Mouse (Mus musculus) lung, postnatal 0 days (tissue): ENCODE measurements at regions not wholly inside any gene's neighbourhood (a gene's known extent, or its start where the extent isn't known, plus 50 kb on each side); places are given as distances from the start of the nearest gene placed in this dataset.

ENCODE experiments used
- CTCF ChIP-seq: IDR thresholded peaks from 2 replicates; pipeline ENCODE4 v1.5.1; 2016; ENCODE audit warnings: antibody characterized with exemption, mild to moderate bottlenecking
- EP300 ChIP-seq: IDR thresholded peaks from 2 replicates; pipeline ENCODE4 v1.6.1; 2016; ENCODE audit warnings: antibody characterized with exemption, mild to moderate bottlenecking, control low read depth

DNA sequence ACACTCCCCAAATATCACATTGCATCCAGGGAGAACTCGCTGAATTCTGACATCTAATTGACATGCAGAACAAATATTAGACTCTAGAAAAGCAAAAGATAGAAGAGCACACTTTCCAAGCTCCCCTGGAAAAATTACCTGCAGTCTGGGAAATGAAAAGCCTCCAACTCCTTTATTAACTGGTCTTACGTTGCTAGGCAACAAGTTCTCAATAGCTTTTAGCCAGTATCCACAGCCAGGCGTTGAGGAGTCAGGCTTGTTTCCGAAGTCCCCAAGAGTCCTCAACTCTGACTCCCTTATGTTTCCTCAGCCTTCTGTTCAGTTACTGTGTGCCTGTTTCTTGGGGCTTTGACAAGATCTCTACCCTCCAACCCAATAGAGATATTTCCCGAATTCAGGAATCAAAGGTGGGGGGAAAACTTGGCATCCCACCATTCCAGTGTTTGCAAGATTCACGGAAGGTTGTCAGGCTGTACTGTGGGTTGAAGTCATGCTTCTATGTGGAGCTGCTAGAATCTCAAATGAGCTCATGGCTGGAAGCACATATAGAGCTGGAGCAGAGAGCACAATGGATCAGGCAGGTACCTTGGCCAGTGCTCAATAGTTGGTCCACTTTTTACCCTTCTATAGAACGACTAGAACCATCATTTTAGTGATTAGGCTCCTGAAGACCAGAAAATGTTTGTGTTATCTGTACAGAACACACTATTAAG, 159.0 kb upstream of the Ptprz1 start:
- TF ChIP-seq CTCF (no peak), EP300 (no peak)
